Mouse (Mus musculus): Measurements from ENCODE around the gene Stab2. TPM values are rescaled to one million over a fixed set of nuclear protein-coding genes. Genes with fewer than 3 reads are reported as not detected.

Stab2 gene
- total RNA-seq, 2 experiments from 2014 or later: 0.47 to 0.86 TPM

GRCm38 (mm10) chr10:86890166-86890930 lies 117.5 kb downstream of the Stab2 start:
- peak; percentile 33 for DNase-seq

GRCm38 (mm10) chr10:86889440-86889839 lies 118.4 kb downstream of the Stab2 start:
- DNase-seq: no peak

GRCm38 (mm10) chr10:86886434-86886833 lies 121.4 kb downstream of the Stab2 start:
- DNase-seq: no peak

GRCm38 (mm10) chr10:86881448-86881847 lies 126.4 kb downstream of the Stab2 start:
- DNase-seq: no peak

- peak; percentile 57 for DNase-seq
Measured at GRCm38 (mm10) chr10:86880071-86880806, 127.6 kb downstream of the Stab2 start.

GRCm38 (mm10) chr10:86878721-86879120 lies 129.1 kb downstream of the Stab2 start:
- DNase-seq: no peak

GRCm38 (mm10) chr10:86872591-86872990 lies 135.2 kb downstream of the Stab2 start:
- DNase-seq: no peak

- no peak for DNase-seq
Measured at GRCm38 (mm10) chr10:86872121-86872520, 135.7 kb downstream of the Stab2 start.

- no peak for DNase-seq
Measured at GRCm38 (mm10) chr10:86863429-86863828, 144.4 kb downstream of the Stab2 start.

GRCm38 (mm10) chr10:86862496-86862895 lies 145.3 kb downstream of the Stab2 start:
- DNase-seq: no peak

GRCm38 (mm10) chr10:86860396-86860795 lies 147.4 kb downstream of the Stab2 start:
- DNase-seq: no peak

- DNase-seq: no peak
Measured at GRCm38 (mm10) chr10:86853433-86853832, 154.4 kb downstream of the Stab2 start.

- DNase-seq: no peak
Measured at GRCm38 (mm10) chr10:86852160-86852559, 155.7 kb downstream of the Stab2 start.

GRCm38 (mm10) chr10:86849508-86849907 lies 158.3 kb downstream of the Stab2 start:
- DNase-seq: no peak

- no peak for DNase-seq
Measured at GRCm38 (mm10) chr10:86849087-86849486, 158.7 kb downstream of the Stab2 start.

- no peak for DNase-seq
Measured at GRCm38 (mm10) chr10:86846926-86847467, 160.8 kb downstream of the Stab2 start.

- no peak for DNase-seq
Measured at GRCm38 (mm10) chr10:86842659-86843058, 165.2 kb downstream of the Stab2 start.

GRCm38 (mm10) chr10:86838827-86839226 lies 169.0 kb downstream of the Stab2 start:
- no peak for DNase-seq

GRCm38 (mm10) chr10:86836784-86837183 lies 171.0 kb downstream of the Stab2 start:
- no peak for DNase-seq

GRCm38 (mm10) chr10:86829515-86829914 lies 178.3 kb downstream of the Stab2 start:
- no peak for DNase-seq

- no peak for DNase-seq
Measured at GRCm38 (mm10) chr10:86828221-86829135, 179.3 kb downstream of the Stab2 start.

GRCm38 (mm10) chr10:86826929-86827328 lies 180.9 kb downstream of the Stab2 start:
- DNase-seq: no peak
